Mouse (Mus musculus): ENCODE data around the gene Mturn.

DNA sequence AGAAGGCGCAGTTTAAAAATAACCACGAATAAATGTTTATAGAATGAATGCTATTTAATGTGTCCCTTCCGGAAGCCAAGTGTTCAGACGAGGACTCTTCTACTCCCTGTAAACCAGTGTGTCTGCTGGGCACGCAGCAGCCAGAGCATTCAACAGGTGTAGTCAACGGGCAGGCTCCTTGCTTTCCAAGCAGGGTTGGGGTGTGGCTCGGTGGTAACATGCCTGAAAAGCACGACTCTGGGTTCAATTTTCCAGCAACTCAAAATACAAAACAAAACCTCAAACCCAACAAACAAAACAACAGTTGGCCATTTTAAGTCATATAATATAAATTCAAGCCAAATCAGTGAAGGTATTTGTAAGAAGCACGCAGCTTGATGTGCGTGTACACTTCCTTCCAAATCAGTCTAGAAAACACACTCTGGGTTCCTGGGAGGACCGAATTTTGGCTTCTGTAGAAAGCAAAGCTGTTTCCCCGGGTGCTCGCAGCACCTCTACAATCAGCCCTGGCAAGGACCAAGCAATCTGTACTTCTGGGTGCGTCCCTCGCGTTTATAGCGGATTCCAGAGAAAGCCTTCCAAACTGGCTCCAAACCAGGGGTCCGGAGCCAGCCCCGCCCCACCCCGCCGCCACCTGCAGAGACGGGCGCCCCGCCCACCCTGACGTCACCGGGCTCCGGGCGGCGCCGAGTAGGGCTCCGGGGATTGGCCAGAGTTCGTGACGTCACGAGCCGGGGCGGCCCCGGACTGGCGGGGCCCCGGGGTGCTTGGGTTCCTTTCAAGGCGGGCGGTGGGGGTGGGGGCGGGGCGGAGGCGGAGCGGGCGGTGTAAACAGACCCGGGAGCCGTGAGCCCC, at the start of gene Mturn:
- TF ChIP-seq POLR2A (IDR thresholded peaks at IDR 0.05; ENCODE audit: control insufficient read depth, extremely low read depth, insufficient read depth, low read length, poor library complexity) (no peak), CTCF (IDR thresholded peaks at IDR 0.05; ENCODE audit: borderline replicate concordance, control insufficient read depth, extremely low read depth, insufficient read depth, low read length, poor library complexity) (0 out of 2 replicates have a peak, but pooled peaks have one; percentile 18)
